Comparison of ENCODE assay signal across 13 mouse cellular contexts in genomic region chr4:43418973-43419656, GRCm38 (mm10). TPM values are rescaled to one million over a fixed set of nuclear protein-coding genes. Genes with fewer than 3 reads are reported as not detected.
DNase-seq lines count a peak whose midpoint lies in the region; ATAC-seq and TF ChIP-seq lines count a peak whose summit lies in the region.
"Had no signal": no experiment of that assay in that cellular context is flagged by ENCODE, and none has a peak within 500 bp of the region (broad histone marks: within the 10 kb centered on the region; RNA-seq: fewer than 3 reads in every experiment).

No protein-coding gene starts in this region.

- H3K27me3 ChIP-seq in heart, embryonic 10.5 days (ENCODE audit: insufficient read depth, poor library complexity, severe bottlenecking), result peaks cover 32% of the 10 kb centered on the region
- no peaks in the 10 kb centered on the region for H3K27me3 ChIP-seq in testis, adult 2 months (ENCODE audit: control insufficient read depth, insufficient read depth, low read length)
- H3K27me3 ChIP-seq in stomach, postnatal 0 days (ENCODE audit: control insufficient read depth, insufficient read depth, low read length), result no peaks in the 10 kb centered on the region

- no peak for ATAC-seq in stomach, postnatal 0 days (ENCODE audit: low FRiP score, low TSS enrichment)
- ATAC-seq: forebrain, embryonic 16.5 days had no signal

- TF ChIP-seq CTCF in testis, adult 2 months (IDR thresholded peaks at IDR 0.05; ENCODE audit: control insufficient read depth, insufficient read depth, insufficient replicate concordance, low read depth, low read length), result no peak
- TF ChIP-seq CTCF in stomach, postnatal 0 days (IDR thresholded peaks at IDR 0.05; ENCODE audit: low read depth), result no peak

- peaks cover 28% of the 10 kb centered on the region; the same call in 1 of the 2 replicates for H3K4me1 ChIP-seq in heart, embryonic 10.5 days
- H3K4me1 ChIP-seq in testis, adult 2 months (ENCODE audit: control insufficient read depth, insufficient read depth, low read length), result no peaks in the 10 kb centered on the region; the same call in none of the 2 replicates
- no peaks in the 10 kb centered on the region for H3K4me1 ChIP-seq in stomach, postnatal 0 days (replicated peaks; ENCODE audit: control insufficient read depth, insufficient read depth)

- H3K36me3 ChIP-seq in heart, embryonic 10.5 days, result peaks cover 57% of the 10 kb centered on the region
- no peaks in the 10 kb centered on the region; the same call in 1 of the 2 replicates for H3K36me3 ChIP-seq in testis, adult 2 months (ENCODE audit: control insufficient read depth, insufficient read depth, low read length)
- peaks cover 31% of the 10 kb centered on the region for H3K36me3 ChIP-seq in stomach, postnatal 0 days (ENCODE audit: control insufficient read depth, insufficient read depth, low read length)

- H3K27ac ChIP-seq in heart, embryonic 10.5 days, result 0 out of 2 replicates have a peak overlapping the region, but pooled peaks have one; percentile 19
- no peak overlapping the region for H3K27ac ChIP-seq in testis, adult 2 months (ENCODE audit: control insufficient read depth, insufficient read depth, low read depth, low read length)
- peak overlapping the region; percentile 78 for H3K27ac ChIP-seq in stomach, postnatal 0 days (replicated peaks)
- H3K27ac ChIP-seq: hindbrain, embryonic 15.5 days had no signal

- WGBS in heart, embryonic 10.5 days, result 50% methylated on average over 15 of the region's 15 CpGs
- 52% methylated on average over 15 of the region's 15 CpGs for WGBS in stomach, postnatal 0 days

- peak; percentile 27 for TF ChIP-seq EP300 in stomach, postnatal 0 days (optimal IDR thresholded peaks at IDR 0.05)

- TF ChIP-seq POLR2A in testis, adult 2 months (IDR thresholded peaks at IDR 0.05; ENCODE audit: control insufficient read depth, low read depth, low read length), result 0 out of 2 replicates have a peak, but pooled peaks have one; percentile 15

- DNase-seq in heart, embryonic 10.5 days (ENCODE audit: low spot score), result no peak
- no peak for DNase-seq in heart, postnatal 4 days
- no peak for DNase-seq in testis, postnatal 10 days (ENCODE audit: low spot score)
- peak; percentile 49 to 62 for DNase-seq in kidney, adult 8-10 months
- DNase-seq in stomach, postnatal 0 days (ENCODE audit: low spot score), result no peak
- no peak for DNase-seq in right cerebral cortex, postnatal 25 days
- DNase-seq in thymus, postnatal 10 days (ENCODE audit: low spot score in 2 of 2), result no peak
- DNase-seq: cerebellum, postnatal 36 days; spleen, adult 18-20 months had no signal

- H3K9me3 ChIP-seq in heart, embryonic 10.5 days, result no peaks in the 10 kb centered on the region
- no peaks in the 10 kb centered on the region for H3K9me3 ChIP-seq in stomach, postnatal 0 days (ENCODE audit: control insufficient read depth, low read length)
- H3K9me3 ChIP-seq: hindbrain, embryonic 15.5 days had no signal

- no peak overlapping the region for H3K4me2 ChIP-seq in stomach, postnatal 0 days (replicated peaks; ENCODE audit: low read depth)
- H3K4me2 ChIP-seq: hindbrain, embryonic 15.5 days had no signal

- H3K9ac ChIP-seq in stomach, postnatal 0 days (ENCODE audit: low read length), result no peak overlapping the region
- H3K9ac ChIP-seq: hindbrain, embryonic 15.5 days had no signal

- no peak overlapping the region for H3K4me3 ChIP-seq in heart, embryonic 10.5 days
- no peak overlapping the region for H3K4me3 ChIP-seq in testis, adult 2 months (ENCODE audit: control insufficient read depth, low read depth, low read length)
- H3K4me3 ChIP-seq in stomach, postnatal 0 days (ENCODE audit: low read depth, low read length), result no peak overlapping the region
- H3K4me3 ChIP-seq: hindbrain, embryonic 15.5 days had no signal

RNA-seq across cellular contexts. Expression of gene Fam166b, which starts 9.8 kb away (rescaled TPM):
- not detected in 2 replicates for polyA plus RNA-seq in heart, embryonic 10.5 days (2016; fragmentation: Nextera tagmentation; extraction: Ambion mirVana)
- total RNA-seq in heart, postnatal 4 days (2021), result not detected
- 1.6 and 2.2 TPM in 2 replicates for polyA plus RNA-seq in testis, adult 2 months (2012; rRNA removed)
- 0.12 and 0.27 TPM in 2 replicates for polyA plus RNA-seq in stomach, postnatal 0 days (2015; fragmentation: Nextera tagmentation; extraction: Ambion mirVana)
- total RNA-seq: CH12.LX had no signal

RNA-seq across cellular contexts. Expression of gene Tesk1, which starts 22.6 kb away (rescaled TPM):
- 5.0 and 6.3 TPM in 2 replicates for polyA plus RNA-seq in heart, embryonic 10.5 days (2016; fragmentation: Nextera tagmentation; extraction: Ambion mirVana)
- total RNA-seq in heart, postnatal 4 days (2021), result 10 to 100 TPM; 41.2 to 45.4 TPM
- polyA plus RNA-seq in testis, adult 2 months (2012; rRNA removed), result 935 and 983 TPM in 2 replicates
- 4.7 TPM in 2 replicates for polyA plus RNA-seq in stomach, postnatal 0 days (2015; fragmentation: Nextera tagmentation; extraction: Ambion mirVana)

RNA-seq across cellular contexts. Expression of gene Cd72, which starts 35.3 kb away (rescaled TPM):
- 0.70 and 1.4 TPM in 2 replicates for polyA plus RNA-seq in heart, embryonic 10.5 days (2016; fragmentation: Nextera tagmentation; extraction: Ambion mirVana)
- under 1 TPM; 0.56 to 0.69 TPM for total RNA-seq in heart, postnatal 4 days (2021)
- polyA plus RNA-seq in testis, adult 2 months (2012; rRNA removed), result 0.34 and 0.63 TPM in 2 replicates
- 2.8 and 3.2 TPM in 2 replicates for polyA plus RNA-seq in stomach, postnatal 0 days (2015; fragmentation: Nextera tagmentation; extraction: Ambion mirVana)

RNA-seq across cellular contexts. Expression of gene Rusc2, which starts 37.3 kb away (rescaled TPM):
- polyA plus RNA-seq in heart, embryonic 10.5 days (2016; fragmentation: Nextera tagmentation; extraction: Ambion mirVana), result 9.9 and 11.2 TPM in 2 replicates
- 10 to 100 TPM; 39.5 to 41.2 TPM for total RNA-seq in heart, postnatal 4 days (2021)
- 24.1 and 30.0 TPM in 2 replicates for polyA plus RNA-seq in testis, adult 2 months (2012; rRNA removed)
- 10.7 and 11.5 TPM in 2 replicates for polyA plus RNA-seq in stomach, postnatal 0 days (2015; fragmentation: Nextera tagmentation; extraction: Ambion mirVana)
- total RNA-seq: CH12.LX had no signal

Comparison
In these comparisons a context has a peak if more than half of its experiments do, and no peak if none do; other contexts are left out.
1. DNase-seq: peak in kidney, adult 8-10 months (2 of 2); none in heart, embryonic 10.5 days (single experiment), heart, postnatal 4 days (single experiment), testis, postnatal 10 days (single experiment), stomach, postnatal 0 days (single experiment), right cerebral cortex, postnatal 25 days (single experiment) and thymus, postnatal 10 days (0 of 2).
2. RNA of gene Tesk1, which starts 22.6 kb away (polyA plus RNA-seq): 935 to 983 TPM in testis, adult 2 months; 5.0 to 6.3 TPM in heart, embryonic 10.5 days and 4.7 TPM in stomach, postnatal 0 days; every median in the first group is over 100 times any median in the second.